Mouse (Mus musculus) B cell, adult 62 days (primary cell): ENCODE measurements around the gene Nfic. TPM values are rescaled to one million over a fixed set of nuclear protein-coding genes. Genes with fewer than 3 reads are reported as not detected.

Experiments
- total RNA-seq: library from RNA; stranded (reverse); gene quantifications from 4 replicates; pipeline ENCODE4 v1.2.4, GENCODE M21; 2023

Nfic gene
- total RNA-seq: 18.3 to 24.4 TPM (median 19.5 TPM) in 4 replicates

GRCm38 (mm10) chr10:81455181-81455895, at the start of gene Nfic:
Gene Nfic, minus strand, starts transcription at chr10:81455635.

DNA sequence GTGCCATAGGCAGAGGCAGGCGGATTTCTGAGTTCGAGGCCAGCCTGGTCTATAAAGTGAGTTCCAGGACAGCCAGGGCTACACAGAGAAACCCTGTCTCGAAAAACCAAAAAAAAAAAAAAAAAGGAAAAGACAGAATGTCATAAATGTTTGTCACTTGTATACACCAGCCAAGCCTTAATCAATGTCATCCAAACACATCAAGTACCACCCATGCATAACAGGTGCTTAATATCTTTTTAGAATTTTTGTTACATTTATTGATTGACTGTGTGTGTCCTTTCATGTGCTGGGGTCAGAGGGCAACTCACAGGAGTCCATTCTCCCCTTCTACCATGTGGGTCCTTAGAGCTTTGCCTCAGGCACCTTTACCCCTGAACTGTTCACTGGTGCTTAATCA, 44.6 kb upstream of the Nfic start, which contains the start of gene S1pr4:
TSS of gene S1pr4 (minus strand) at position 101 of the 400 bp plus-strand sequence.

DNA sequence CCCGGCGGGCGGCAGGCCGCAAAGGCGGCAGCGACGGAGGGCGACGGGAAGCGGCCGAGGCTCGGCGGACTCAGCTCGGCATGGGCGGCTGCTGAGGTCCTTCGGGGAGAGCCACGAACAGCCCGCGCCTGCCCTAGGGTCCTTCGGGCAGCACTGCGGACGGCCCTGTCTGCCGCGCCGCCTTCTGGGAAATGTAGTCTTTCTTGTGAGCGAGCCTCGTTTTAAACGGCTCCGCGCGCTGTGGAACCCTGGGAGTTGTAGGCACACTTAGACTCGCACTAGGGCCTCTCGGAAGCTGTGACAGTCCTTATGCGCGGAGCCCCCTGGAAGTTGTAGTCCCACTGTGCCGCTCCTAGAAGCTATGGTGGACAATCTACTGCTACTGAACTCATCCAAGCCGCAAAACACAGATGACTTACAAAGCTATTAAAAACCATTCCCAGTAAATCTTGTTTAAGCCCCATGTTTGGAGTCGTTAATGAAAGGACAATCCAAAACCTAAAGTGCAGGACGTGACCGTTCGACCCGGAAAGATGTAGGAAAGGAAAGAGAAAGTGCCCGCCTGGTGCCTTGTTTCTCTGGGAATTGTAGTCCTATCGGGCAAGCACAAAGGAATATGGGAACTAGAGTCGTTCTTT, 40.9 kb upstream of the Nfic start, which contains the start of gene Ncln:
TSS of gene Ncln (minus strand) at position 129 of the 638 bp plus-strand sequence.

DNA sequence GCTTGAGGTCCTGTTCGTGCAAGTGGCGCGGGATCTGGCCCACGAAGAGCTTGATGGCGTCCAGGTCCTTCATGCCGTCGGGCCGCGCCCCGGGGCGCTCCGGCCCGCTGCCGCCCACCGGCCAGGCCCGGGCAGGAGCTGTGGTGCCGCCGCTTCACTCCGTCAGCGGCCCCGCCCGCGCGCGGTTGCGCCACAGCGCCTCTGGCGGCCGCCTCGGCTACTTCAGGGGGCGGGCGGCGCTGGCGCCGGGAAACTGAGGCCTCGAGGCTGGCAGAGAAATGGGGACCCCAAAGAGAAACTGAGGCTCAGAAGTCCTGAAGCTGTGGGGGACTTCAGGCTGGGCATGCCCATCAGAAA, 27.1 kb upstream of the Nfic start, which contains the start of gene Celf5:
TSS of gene Celf5 (minus strand) at position 177 of the 357 bp plus-strand sequence.

GRCm38 (mm10) chr10:81392781-81393185, 62.7 kb downstream of the Nfic start, which contains the start of gene Smim24:
Gene Smim24, plus strand, starts transcription at chr10:81393051.

DNA sequence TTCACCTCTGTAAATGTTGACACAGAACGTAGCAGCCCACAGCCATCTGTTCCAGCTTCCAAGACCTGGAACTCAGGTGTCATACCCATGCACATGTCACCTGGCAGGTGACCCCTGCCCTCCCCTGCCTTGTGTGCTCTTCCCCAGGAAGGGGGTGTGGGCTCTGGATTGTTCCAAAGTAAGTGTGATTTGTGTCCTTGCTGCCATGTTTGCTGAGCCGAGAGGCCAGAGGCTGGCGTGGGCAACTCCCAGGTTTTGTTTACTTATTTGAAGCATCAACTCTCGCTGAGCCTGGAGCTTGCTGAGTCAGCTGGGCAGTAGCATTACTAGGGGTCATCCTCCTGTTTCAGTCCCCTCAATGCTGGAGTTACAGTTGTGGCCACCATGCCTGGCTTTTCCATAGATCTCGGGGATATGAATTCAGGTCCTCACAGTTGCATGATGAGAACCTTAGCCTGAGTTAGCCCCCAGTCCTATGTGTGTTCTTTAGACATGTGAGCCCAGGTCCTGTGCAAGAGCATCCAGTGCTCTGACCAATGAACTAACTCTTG, 66.9 kb downstream of the Nfic start, which contains the start of gene Gm48552:
TSS of gene Gm48552 (plus strand) at position 501 of the 551 bp plus-strand sequence.

GRCm38 (mm10) chr10:81383802-81384604, 71.4 kb downstream of the Nfic start, which contains the start of the genes Dohh and Gm48551:
Gene Dohh, plus strand, starts transcription at chr10:81384428.
Gene Gm48551, plus strand, starts transcription at chr10:81384466.

GRCm38 (mm10) chr10:81377793-81378552, 77.5 kb downstream of the Nfic start, which contains the start of gene Fzr1:
Gene Fzr1, minus strand, starts transcription at chr10:81378516.

DNA sequence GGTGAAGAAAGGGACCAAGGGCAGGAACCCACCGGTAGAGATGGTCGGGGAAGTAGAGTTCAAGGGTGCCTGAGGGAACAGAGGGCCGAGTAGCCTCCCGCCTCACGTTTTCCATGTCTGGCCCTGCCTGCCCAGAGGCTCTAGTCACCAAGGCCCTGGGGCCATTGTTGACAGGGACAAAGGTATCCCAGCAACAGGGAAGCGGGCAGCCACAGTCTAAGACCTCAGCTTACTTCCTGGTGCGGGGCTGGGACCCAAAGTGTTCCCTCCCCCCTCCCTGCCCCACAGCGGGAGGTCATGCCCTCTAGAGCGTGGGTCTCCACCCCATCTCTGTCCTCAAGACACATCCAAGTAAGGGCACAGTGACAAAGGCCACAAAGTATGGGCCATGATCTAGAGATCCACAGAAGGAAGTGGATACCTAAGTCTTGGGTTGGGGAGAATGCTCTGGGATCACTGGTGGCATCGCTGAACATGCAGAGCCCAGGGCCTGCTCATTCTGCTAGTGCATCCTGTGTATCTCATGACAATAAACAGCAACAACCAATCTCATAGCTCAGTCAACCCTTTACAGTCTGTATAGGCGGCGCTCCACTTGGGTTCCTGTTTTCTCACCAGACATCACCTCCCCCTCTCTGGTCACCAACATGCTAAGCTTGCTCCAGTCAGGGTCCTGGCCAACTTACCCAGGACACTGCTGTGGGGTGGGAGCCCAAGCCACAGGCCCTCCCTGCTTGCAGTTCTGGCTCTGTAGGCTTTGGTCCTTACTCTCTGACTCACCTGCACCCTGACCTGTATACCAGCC, 89.6 kb downstream of the Nfic start, which contains the start of gene 4930404N11Rik:
TSS of gene 4930404N11Rik (minus strand) at position 145 of the 805 bp plus-strand sequence.

DNA sequence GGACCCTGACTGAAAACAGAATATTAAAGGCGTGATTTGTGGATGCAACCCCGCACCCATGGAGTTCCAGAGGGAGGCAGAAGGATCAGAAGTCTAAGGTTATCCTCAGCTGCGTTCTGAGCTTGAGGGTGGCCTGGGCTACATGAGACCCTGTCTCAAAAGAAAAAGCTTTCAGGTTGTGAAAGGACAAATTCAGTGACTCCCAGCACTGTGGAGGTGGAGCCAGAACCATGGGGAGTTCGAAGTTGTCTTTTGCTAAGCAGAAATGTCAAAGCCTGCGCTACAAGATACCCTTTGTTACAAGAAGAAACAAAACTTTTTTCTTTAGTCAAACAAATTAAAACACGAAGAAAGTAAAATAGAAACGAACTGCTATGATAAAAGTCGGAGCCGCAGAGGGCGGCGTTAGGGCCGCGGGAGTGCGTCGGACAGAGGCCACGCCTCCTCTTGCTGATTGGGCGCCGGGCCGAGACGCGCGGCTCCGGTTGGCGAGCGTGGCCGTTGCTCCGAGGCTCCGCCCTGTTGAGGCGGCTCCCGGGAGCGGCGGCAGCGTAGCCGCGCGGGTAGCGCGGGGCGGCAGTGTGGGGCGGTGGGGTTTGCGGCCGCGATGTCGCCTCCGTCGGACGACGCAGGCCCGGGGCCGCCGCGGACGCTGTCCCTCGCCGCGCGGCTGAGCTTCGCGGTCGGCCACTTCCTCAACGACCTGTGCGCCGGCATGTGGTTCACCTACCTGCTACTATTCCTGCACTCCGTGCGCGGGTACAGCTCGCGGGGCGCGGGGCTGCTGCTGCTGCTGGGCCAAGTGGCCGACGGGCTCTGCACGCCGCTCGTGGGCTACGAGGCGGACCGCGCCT, 98.2 kb downstream of the Nfic start, which contains the start of gene Mfsd12:
TSS of gene Mfsd12 (plus strand) at position 501 of the 854 bp plus-strand sequence.

GRCm38 (mm10) chr10:81350351-81351063, 104.9 kb downstream of the Nfic start, which contains the start of gene Hmg20b:
Gene Hmg20b, minus strand, starts transcription at chr10:81350480.

Other genes starting within 250 kb of the Nfic start
- gene Atcay, start 224.8 kb downstream of the Nfic start, total RNA-seq: not detected in 4 replicates
- gene Zfr2, start 222.5 kb downstream of the Nfic start, total RNA-seq: 4.3 to 6.4 TPM (median 4.6 TPM) in 4 replicates
- gene Matk, start 202.7 kb downstream of the Nfic start, total RNA-seq: 25.9 to 37.1 TPM (median 29.9 TPM) in 4 replicates
- 120 to 145 TPM (median 129 TPM) in 4 replicates for gene Mrpl54, start 188.7 kb downstream of the Nfic start, total RNA-seq
- gene Apba3, start 188.7 kb downstream of the Nfic start, total RNA-seq: 22.1 to 30.5 TPM (median 26.9 TPM) in 4 replicates
- 11.7 to 14.1 TPM (median 12.2 TPM) in 4 replicates for gene Tjp3, start 164.1 kb downstream of the Nfic start, total RNA-seq
- 147 to 164 TPM (median 158 TPM) in 4 replicates for gene Pip5k1c, start 162.7 kb downstream of the Nfic start, total RNA-seq
- 45.5 to 50.8 TPM (median 48.1 TPM) in 4 replicates for gene Cactin, start 134.5 kb downstream of the Nfic start, total RNA-seq
- 3.3 to 4.4 TPM (median 3.7 TPM) in 4 replicates for gene Tbxa2r, start 126.9 kb downstream of the Nfic start, total RNA-seq
- gene Gipc3, start 112.4 kb downstream of the Nfic start, total RNA-seq: 0.57 to 1.1 TPM (median 0.80 TPM) in 4 replicates
- 71.5 to 76.8 TPM (median 75.7 TPM) in 4 replicates for gene Hmg20b, start 105.2 kb downstream of the Nfic start, total RNA-seq
- gene Mfsd12, start 98.1 kb downstream of the Nfic start, total RNA-seq: 8.7 to 13.6 TPM (median 9.9 TPM) in 4 replicates
- gene 4930404N11Rik, start 89.8 kb downstream of the Nfic start, total RNA-seq: 5.0 to 8.0 TPM (median 6.8 TPM) in 4 replicates
- 41.9 to 52.4 TPM (median 51.6 TPM) in 4 replicates for gene Fzr1, start 77.1 kb downstream of the Nfic start, total RNA-seq
- 37.0 to 49.1 TPM (median 44.0 TPM) in 4 replicates for gene Dohh, start 71.2 kb downstream of the Nfic start, total RNA-seq
- gene Gm48551, start 71.2 kb downstream of the Nfic start, total RNA-seq: 1.4 to 3.0 TPM (median 2.2 TPM) in 4 replicates
- 2.3 to 8.8 TPM (median 6.4 TPM) in 4 replicates for gene Gm48552, start 66.6 kb downstream of the Nfic start, total RNA-seq
- gene Smim24, start 62.6 kb downstream of the Nfic start, total RNA-seq: 4.3 to 8.4 TPM (median 7.4 TPM) in 4 replicates
- not detected in 4 replicates for gene Celf5, start 27.1 kb upstream of the Nfic start, total RNA-seq
- 99.6 to 113 TPM (median 106 TPM) in 4 replicates for gene Ncln, start 40.8 kb upstream of the Nfic start, total RNA-seq
- 48.2 to 59.1 TPM (median 54.6 TPM) in 4 replicates for gene S1pr4, start 44.5 kb upstream of the Nfic start, total RNA-seq
- gene Gna15, start 68.6 kb upstream of the Nfic start, total RNA-seq: 5.1 to 6.6 TPM (median 5.9 TPM) in 4 replicates
- gene Gna11, start 89.6 kb upstream of the Nfic start, total RNA-seq: 24.1 to 34.4 TPM (median 29.1 TPM) in 4 replicates
- 294 to 321 TPM (median 315 TPM) in 4 replicates for gene Aes, start 103.9 kb upstream of the Nfic start, total RNA-seq
- 2.8 to 6.0 TPM (median 4.1 TPM) in 4 replicates for gene Tle2, start 118.9 kb upstream of the Nfic start, total RNA-seq
- gene Tle6, start 145.4 kb upstream of the Nfic start, total RNA-seq: 2.2 to 2.5 TPM in 2 of 4 replicates, not detected in the others
- 2.7 to 4.5 TPM (median 3.1 TPM) in 4 replicates for gene BC025920, start 150.6 kb upstream of the Nfic start, total RNA-seq
- gene Sirt6, start 172.2 kb upstream of the Nfic start, total RNA-seq: 18.6 to 23.1 TPM (median 19.3 TPM) in 4 replicates
- 1.1 to 3.1 TPM (median 1.5 TPM) in 4 replicates for gene Ankrd24, start 172.9 kb upstream of the Nfic start, total RNA-seq
- gene Gm10778, start 193.4 kb upstream of the Nfic start, total RNA-seq: 1.2 to 2.7 TPM (median 2.2 TPM) in 4 replicates
- gene Zfp433, start 249.2 kb upstream of the Nfic start, total RNA-seq: 4.7 to 10.9 TPM (median 7.2 TPM) in 4 replicates